Mouse (Mus musculus): ENCODE results near the gene Sipa1l1. TPM values are rescaled to one million over a fixed set of nuclear protein-coding genes. Genes with fewer than 3 reads are reported as not detected.

Sipa1l1 gene
- polyA plus RNA-seq, 1 experiment, result 0.13 TPM

DNA sequence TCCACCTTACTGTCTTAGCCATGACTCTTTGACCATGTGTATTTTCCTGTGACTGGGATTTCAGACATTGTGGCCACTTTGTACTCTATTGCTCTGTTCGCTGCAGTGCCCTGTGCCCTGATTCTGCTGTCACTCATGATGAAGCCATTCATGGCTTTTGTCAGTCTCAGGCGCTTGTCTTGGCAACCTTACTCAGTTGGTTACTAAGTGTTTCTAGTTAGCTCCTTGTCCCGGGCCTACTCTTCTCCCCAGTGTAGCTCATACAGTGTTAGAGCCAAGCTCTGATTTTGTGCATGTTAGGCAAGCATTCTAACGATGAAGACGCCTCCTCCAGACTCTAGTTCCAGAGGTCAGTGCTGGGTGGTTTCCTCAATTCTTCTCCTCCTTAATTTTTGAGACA, 155.5 kb downstream of the Sipa1l1 start:
- Histone ChIP-seq H3K27me3 (ENCODE audit: control insufficient read depth) (no peaks in the 10 kb centered on the region), H3K4me3 (replicated peaks) (no peak overlapping the region), H3K4me1 (ENCODE audit: control insufficient read depth) (no peaks in the 10 kb centered on the region), H3K36me3 (ENCODE audit: control insufficient read depth) (no peaks in the 10 kb centered on the region), H3K9me3 (ENCODE audit: control insufficient read depth, low read length) (no peaks in the 10 kb centered on the region)
- TF ChIP-seq TAL1 (IDR thresholded peaks at IDR 0.05; ENCODE audit: low read length) (no peak), GATA1 (IDR thresholded peaks at IDR 0.05; ENCODE audit: low read length) (no peak)

- TF ChIP-seq GATA1 (IDR thresholded peaks at IDR 0.05; ENCODE audit: low read length), result no peak
- no peak for TF ChIP-seq TAL1 (IDR thresholded peaks at IDR 0.05; ENCODE audit: low read length)
- H3K4me1 ChIP-seq (ENCODE audit: control insufficient read depth), result no peaks in the 10 kb centered on the region
- no peaks in the 10 kb centered on the region for H3K36me3 ChIP-seq (ENCODE audit: control insufficient read depth)
- no peak overlapping the region for H3K4me3 ChIP-seq (replicated peaks)
- no peaks in the 10 kb centered on the region for H3K9me3 ChIP-seq (ENCODE audit: control insufficient read depth, low read length)
- H3K27me3 ChIP-seq (ENCODE audit: control insufficient read depth), result no peaks in the 10 kb centered on the region
These were observed 156.4 kb downstream of the Sipa1l1 start for GRCm38 (mm10) chr12:82325502-82325901.

GRCm38 (mm10) chr12:82326438-82326837, 157.3 kb downstream of the Sipa1l1 start:
- TF ChIP-seq TAL1 (IDR thresholded peaks at IDR 0.05; ENCODE audit: low read length), result no peak
- TF ChIP-seq GATA1 (IDR thresholded peaks at IDR 0.05; ENCODE audit: low read length), result no peak
- Histone ChIP-seq H3K36me3 (ENCODE audit: control insufficient read depth) (no peaks in the 10 kb centered on the region), H3K9me3 (ENCODE audit: control insufficient read depth, low read length) (no peaks in the 10 kb centered on the region), H3K27me3 (ENCODE audit: control insufficient read depth) (no peaks in the 10 kb centered on the region), H3K4me1 (ENCODE audit: control insufficient read depth) (no peaks in the 10 kb centered on the region), H3K4me3 (replicated peaks) (no peak overlapping the region)

DNA sequence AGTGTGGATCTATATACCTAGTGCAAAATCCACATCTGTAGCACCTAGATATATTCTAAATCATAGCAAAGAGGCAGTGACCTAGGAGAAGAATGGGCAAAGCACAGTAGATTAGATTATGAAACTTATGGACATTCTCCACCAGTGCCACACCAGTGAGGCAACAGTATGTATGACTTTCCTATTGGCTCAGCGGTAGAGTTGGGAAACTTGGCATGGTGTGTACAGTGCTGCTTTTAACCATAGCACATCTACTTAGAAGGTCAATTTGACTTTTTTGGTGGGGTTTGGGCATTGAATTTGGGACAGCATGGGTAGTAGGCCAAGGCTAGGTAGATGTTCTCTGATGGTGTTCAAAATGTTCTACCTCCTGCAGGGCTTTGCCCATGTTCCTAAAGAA, 159.0 kb downstream of the Sipa1l1 start:
- TF ChIP-seq GATA1 (IDR thresholded peaks at IDR 0.05; ENCODE audit: low read length) (no peak), TAL1 (IDR thresholded peaks at IDR 0.05; ENCODE audit: low read length) (no peak)
- Histone ChIP-seq H3K4me1 (ENCODE audit: control insufficient read depth) (no peaks in the 10 kb centered on the region), H3K27me3 (ENCODE audit: control insufficient read depth) (no peaks in the 10 kb centered on the region), H3K9me3 (ENCODE audit: control insufficient read depth, low read length) (no peaks in the 10 kb centered on the region), H3K36me3 (ENCODE audit: control insufficient read depth) (no peaks in the 10 kb centered on the region), H3K4me3 (replicated peaks) (no peak overlapping the region)

GRCm38 (mm10) chr12:82332836-82333614, 163.9 kb downstream of the Sipa1l1 start:
- Histone ChIP-seq H3K27me3 (ENCODE audit: control insufficient read depth) (no peaks in the 10 kb centered on the region), H3K9me3 (ENCODE audit: control insufficient read depth, low read length) (no peaks in the 10 kb centered on the region), H3K4me1 (ENCODE audit: control insufficient read depth) (no peaks in the 10 kb centered on the region), H3K4me3 (replicated peaks) (no peak overlapping the region), H3K36me3 (ENCODE audit: control insufficient read depth) (no peaks in the 10 kb centered on the region)
- TF ChIP-seq TAL1 (IDR thresholded peaks at IDR 0.05; ENCODE audit: low read length) (no peak), GATA1 (IDR thresholded peaks at IDR 0.05; ENCODE audit: low read length) (no peak)

- Histone ChIP-seq H3K36me3 (ENCODE audit: control insufficient read depth) (no peaks in the 10 kb centered on the region), H3K4me1 (ENCODE audit: control insufficient read depth) (no peaks in the 10 kb centered on the region), H3K27me3 (ENCODE audit: control insufficient read depth) (no peaks in the 10 kb centered on the region), H3K4me3 (replicated peaks) (no peak overlapping the region), H3K9me3 (ENCODE audit: control insufficient read depth, low read length) (no peaks in the 10 kb centered on the region)
- no peak for TF ChIP-seq GATA1 (IDR thresholded peaks at IDR 0.05; ENCODE audit: low read length)
- no peak for TF ChIP-seq TAL1 (IDR thresholded peaks at IDR 0.05; ENCODE audit: low read length)
These were observed 164.9 kb downstream of the Sipa1l1 start for GRCm38 (mm10) chr12:82333999-82334398.

- H3K36me3 ChIP-seq (ENCODE audit: control insufficient read depth), result no peaks in the 10 kb centered on the region
- TF ChIP-seq TAL1 (IDR thresholded peaks at IDR 0.05; ENCODE audit: low read length) (no peak), GATA1 (IDR thresholded peaks at IDR 0.05; ENCODE audit: low read length) (no peak)
These were observed 165.4 kb downstream of the Sipa1l1 start for GRCm38 (mm10) chr12:82334550-82334949.

GRCm38 (mm10) chr12:82335095-82335494, 166.0 kb downstream of the Sipa1l1 start:
- no peaks in the 10 kb centered on the region for H3K9me3 ChIP-seq (ENCODE audit: control insufficient read depth, low read length)
- no peaks in the 10 kb centered on the region for H3K4me1 ChIP-seq (ENCODE audit: control insufficient read depth)
- no peak for TF ChIP-seq GATA1 (IDR thresholded peaks at IDR 0.05; ENCODE audit: low read length)
- no peak for TF ChIP-seq TAL1 (IDR thresholded peaks at IDR 0.05; ENCODE audit: low read length)
- H3K4me3 ChIP-seq (replicated peaks), result no peak overlapping the region
- H3K36me3 ChIP-seq (ENCODE audit: control insufficient read depth), result no peaks in the 10 kb centered on the region
- H3K27me3 ChIP-seq (ENCODE audit: control insufficient read depth), result no peaks in the 10 kb centered on the region

More at GRCm38 (mm10) chr12:82334550-82334949, 165.4 kb downstream of the Sipa1l1 start:
- no peak overlapping the region for H3K4me3 ChIP-seq (replicated peaks)
- no peaks in the 10 kb centered on the region for H3K4me1 ChIP-seq (ENCODE audit: control insufficient read depth)
- H3K27me3 ChIP-seq (ENCODE audit: control insufficient read depth), result no peaks in the 10 kb centered on the region
- H3K9me3 ChIP-seq (ENCODE audit: control insufficient read depth, low read length), result no peaks in the 10 kb centered on the region

DNA sequence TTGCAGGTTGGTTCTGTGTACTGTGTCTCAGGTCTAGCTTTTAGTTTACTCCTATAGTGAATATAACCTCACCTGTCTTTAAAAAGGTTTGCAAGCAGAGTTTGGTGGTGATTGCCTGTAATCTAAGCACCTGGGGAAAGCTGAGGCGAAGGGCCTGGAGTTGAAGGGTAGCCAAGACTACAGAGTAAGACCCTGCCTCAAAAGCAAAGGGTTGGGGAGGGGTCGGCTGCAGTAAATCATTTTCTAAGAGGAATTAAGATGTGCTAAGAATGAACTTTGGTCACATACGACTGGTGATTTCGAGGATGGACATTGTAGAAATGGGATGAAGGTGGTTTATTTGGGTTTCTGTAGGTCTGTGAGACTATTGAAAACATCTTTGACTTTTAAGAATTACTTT, 169.4 kb downstream of the Sipa1l1 start:
- TF ChIP-seq GATA1 (IDR thresholded peaks at IDR 0.05; ENCODE audit: low read length) (no peak), TAL1 (IDR thresholded peaks at IDR 0.05; ENCODE audit: low read length) (no peak)
- H3K9me3 ChIP-seq (ENCODE audit: control insufficient read depth, low read length), result no peaks in the 10 kb centered on the region
- H3K4me1 ChIP-seq (ENCODE audit: control insufficient read depth), result no peaks in the 10 kb centered on the region
- H3K4me3 ChIP-seq (replicated peaks), result no peak overlapping the region
- no peaks in the 10 kb centered on the region for H3K36me3 ChIP-seq (ENCODE audit: control insufficient read depth)
- H3K27me3 ChIP-seq (ENCODE audit: control insufficient read depth), result no peaks in the 10 kb centered on the region

Measured in erythroblast, embryonic 14.5 days (primary cell).